Mouse (Mus musculus): Measurements from ENCODE around the gene Plac1.
"Not testable (repeated sequence)": the region's sequence is repeated elsewhere in the genome, so short reads cannot be mapped to it uniquely, and the experiment has no call there.

Gene Plac1

GRCm38 (mm10) chrX:53240011-53240410 is at the start of gene Plac1:
Plac1 (minus strand) TSS chrX:53240111.
- no peak for DNase-seq

- DNase-seq: no peak
Measured at GRCm38 (mm10) chrX:53287924-53288323, 48.0 kb upstream of the Plac1 start.

GRCm38 (mm10) chrX:53273124-53273523 is 33.2 kb upstream of the Plac1 start, which contains the start of gene Fam122c:
Fam122c (plus strand) TSS chrX:53273424.
- no peak for DNase-seq

- not testable (repeated sequence) for DNase-seq
Measured at GRCm38 (mm10) chrX:53271628-53272027, 31.7 kb upstream of the Plac1 start.

GRCm38 (mm10) chrX:53270063-53270432 is 30.1 kb upstream of the Plac1 start:
- no peak for DNase-seq

- peak; percentile 93 for DNase-seq
Measured at GRCm38 (mm10) chrX:53269289-53270062, 29.6 kb upstream of the Plac1 start, which contains the start of gene Fam122b. Fam122b (minus strand) TSS chrX:53269805.

GRCm38 (mm10) chrX:53268856-53269255 is 28.9 kb upstream of the Plac1 start:
- DNase-seq: peak; percentile 84

GRCm38 (mm10) chrX:53266186-53266585 is 26.3 kb upstream of the Plac1 start:
- DNase-seq: peak; percentile 35

GRCm38 (mm10) chrX:53255195-53255594 is 15.3 kb upstream of the Plac1 start:
- DNase-seq: no peak

- peak; percentile 39 for DNase-seq
Measured at GRCm38 (mm10) chrX:53237971-53238370, 1.9 kb downstream of the Plac1 start.

GRCm38 (mm10) chrX:53236404-53236803 is 3.5 kb downstream of the Plac1 start:
- no peak for DNase-seq

GRCm38 (mm10) chrX:53233689-53234088 is 6.2 kb downstream of the Plac1 start:
- no peak for DNase-seq

- DNase-seq: peak; percentile 34
Measured at GRCm38 (mm10) chrX:53231965-53232364, 7.9 kb downstream of the Plac1 start.

GRCm38 (mm10) chrX:53224353-53224944 is 15.5 kb downstream of the Plac1 start:
- no peak for DNase-seq

- no peak for DNase-seq
Measured at GRCm38 (mm10) chrX:53220855-53221254, 19.1 kb downstream of the Plac1 start.

- no peak for DNase-seq
Measured at GRCm38 (mm10) chrX:53214557-53215229, 25.2 kb downstream of the Plac1 start.

- no peak for DNase-seq
Measured at GRCm38 (mm10) chrX:53213838-53214237, 26.1 kb downstream of the Plac1 start.

GRCm38 (mm10) chrX:53212485-53212884 is 27.4 kb downstream of the Plac1 start:
- no peak for DNase-seq

GRCm38 (mm10) chrX:53211756-53212483 is 28.0 kb downstream of the Plac1 start:
- DNase-seq: peak; percentile 45

GRCm38 (mm10) chrX:53209431-53209830 is 30.5 kb downstream of the Plac1 start:
- no peak for DNase-seq

- no peak for DNase-seq
Measured at GRCm38 (mm10) chrX:53204690-53205311, 35.1 kb downstream of the Plac1 start.

- DNase-seq: no peak
Measured at GRCm38 (mm10) chrX:53201616-53202015, 38.3 kb downstream of the Plac1 start.

GRCm38 (mm10) chrX:53197681-53198080 is 42.2 kb downstream of the Plac1 start:
- no peak for DNase-seq
